Mouse (Mus musculus): ENCODE data around the gene Tmsb10.

Gene Tmsb10

GRCm38 (mm10) chr6:72911261-72911660 is 47.3 kb downstream of the Tmsb10 start:
- no peak for DNase-seq (ENCODE audit: low spot score)

Measured in layer of hippocampus, adult 9-10 months (tissue).